Mouse (Mus musculus): ENCODE data around the gene Aoc1. TPM values are rescaled to one million over a fixed set of nuclear protein-coding genes. Genes with fewer than 3 reads are reported as not detected.

Aoc1 gene
- polyA plus RNA-seq, 1 experiment: 0.84 TPM

DNA sequence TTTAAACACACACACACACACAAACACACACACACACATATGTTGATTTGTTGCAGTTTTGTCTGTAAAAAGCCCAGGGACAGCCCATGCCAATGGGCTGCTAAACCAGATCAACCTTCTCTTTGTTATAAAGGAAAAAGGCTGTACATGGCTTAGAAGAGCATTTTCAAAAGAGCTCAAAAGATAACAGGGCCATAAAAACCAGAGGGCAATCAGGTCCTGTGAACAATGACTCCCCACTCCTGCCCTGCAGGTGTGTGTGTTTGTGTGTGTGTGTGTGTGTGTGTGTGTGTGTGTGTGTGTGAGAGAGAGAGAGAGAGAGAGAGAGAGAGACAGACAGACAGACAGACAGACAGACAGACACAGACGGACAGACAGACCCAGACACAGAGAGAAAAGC lies 36.5 kb downstream of the Aoc1 start:
- Histone ChIP-seq H3K4me1 (ENCODE audit: control insufficient read depth, insufficient read depth, low read length) (no peaks in the 10 kb centered on the region; the same call in 1 of the 2 replicates), H3K4me3 (ENCODE audit: control insufficient read depth, low read depth, low read length) (no peak overlapping the region), H3K27ac (ENCODE audit: control insufficient read depth, insufficient read depth, low read depth, low read length) (no peak overlapping the region), H3K36me3 (ENCODE audit: control insufficient read depth, insufficient read depth, low read length) (no peaks in the 10 kb centered on the region), H3K27me3 (ENCODE audit: control insufficient read depth, insufficient read depth, low read length) (no peaks in the 10 kb centered on the region)
- TF ChIP-seq CTCF (IDR thresholded peaks at IDR 0.05; ENCODE audit: control insufficient read depth, insufficient read depth, insufficient replicate concordance, low read depth, low read length) (no peak), POLR2A (IDR thresholded peaks at IDR 0.05; ENCODE audit: control insufficient read depth, low read depth, low read length) (no peak)

DNA sequence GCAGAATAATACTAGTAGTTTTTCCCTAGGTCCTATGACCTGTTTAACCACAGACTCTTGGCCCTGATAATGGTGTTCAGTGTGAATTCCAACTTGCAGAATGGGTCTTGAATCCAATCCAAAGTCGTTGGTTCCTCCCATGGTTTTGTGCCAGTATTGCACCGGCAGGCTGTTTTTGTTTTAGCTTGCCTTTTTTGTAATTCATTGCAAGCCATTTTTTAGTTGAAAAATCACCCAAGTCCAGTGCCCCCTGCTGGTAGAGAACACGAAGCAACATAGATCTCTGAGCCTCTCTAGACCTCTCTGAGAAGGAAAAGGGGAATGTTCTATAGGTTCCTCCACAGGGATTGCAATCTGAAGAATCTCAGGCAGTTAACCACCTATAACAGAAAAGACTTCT lies 39.3 kb downstream of the Aoc1 start:
- no peaks in the 10 kb centered on the region for H3K27me3 ChIP-seq (ENCODE audit: control insufficient read depth, insufficient read depth, low read length)
- H3K36me3 ChIP-seq (ENCODE audit: control insufficient read depth, insufficient read depth, low read length): no peaks in the 10 kb centered on the region
- H3K4me3 ChIP-seq (ENCODE audit: control insufficient read depth, low read depth, low read length): no peak overlapping the region
- TF ChIP-seq CTCF (IDR thresholded peaks at IDR 0.05; ENCODE audit: control insufficient read depth, insufficient read depth, insufficient replicate concordance, low read depth, low read length): no peak
- no peak for TF ChIP-seq POLR2A (IDR thresholded peaks at IDR 0.05; ENCODE audit: control insufficient read depth, low read depth, low read length)
- no peaks in the 10 kb centered on the region for H3K4me1 ChIP-seq (ENCODE audit: control insufficient read depth, insufficient read depth, low read length)
- no peak overlapping the region for H3K27ac ChIP-seq (ENCODE audit: control insufficient read depth, insufficient read depth, low read depth, low read length)

DNA sequence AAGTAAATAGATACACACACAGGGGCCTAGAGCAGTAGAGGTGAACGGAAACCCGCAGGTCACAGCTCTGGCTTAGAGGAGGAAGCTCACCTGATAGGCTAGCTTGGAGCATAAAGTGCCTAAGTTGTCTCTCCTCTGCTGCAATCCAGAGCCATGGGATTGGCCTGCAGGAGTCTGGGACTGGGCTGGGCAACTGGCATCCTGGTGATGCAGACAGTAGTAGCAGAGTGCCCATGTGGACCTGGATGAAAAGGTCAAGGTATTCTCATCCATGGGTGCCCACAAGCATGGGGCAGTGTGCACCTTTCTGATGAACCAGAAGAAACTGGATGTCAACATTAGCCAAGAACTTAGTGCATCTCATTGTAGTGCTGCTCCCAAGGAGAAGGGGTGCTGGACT lies 40.9 kb downstream of the Aoc1 start:
- H3K4me1 ChIP-seq (ENCODE audit: control insufficient read depth, insufficient read depth, low read length): no peaks in the 10 kb centered on the region
- TF ChIP-seq CTCF (IDR thresholded peaks at IDR 0.05; ENCODE audit: control insufficient read depth, insufficient read depth, insufficient replicate concordance, low read depth, low read length): no peak
- TF ChIP-seq POLR2A (IDR thresholded peaks at IDR 0.05; ENCODE audit: control insufficient read depth, low read depth, low read length): no peak
- H3K27ac ChIP-seq (ENCODE audit: control insufficient read depth, insufficient read depth, low read depth, low read length): no peak overlapping the region
- no peaks in the 10 kb centered on the region for H3K36me3 ChIP-seq (ENCODE audit: control insufficient read depth, insufficient read depth, low read length)
- H3K27me3 ChIP-seq (ENCODE audit: control insufficient read depth, insufficient read depth, low read length): no peaks in the 10 kb centered on the region
- no peak overlapping the region for H3K4me3 ChIP-seq (ENCODE audit: control insufficient read depth, low read depth, low read length)

DNA sequence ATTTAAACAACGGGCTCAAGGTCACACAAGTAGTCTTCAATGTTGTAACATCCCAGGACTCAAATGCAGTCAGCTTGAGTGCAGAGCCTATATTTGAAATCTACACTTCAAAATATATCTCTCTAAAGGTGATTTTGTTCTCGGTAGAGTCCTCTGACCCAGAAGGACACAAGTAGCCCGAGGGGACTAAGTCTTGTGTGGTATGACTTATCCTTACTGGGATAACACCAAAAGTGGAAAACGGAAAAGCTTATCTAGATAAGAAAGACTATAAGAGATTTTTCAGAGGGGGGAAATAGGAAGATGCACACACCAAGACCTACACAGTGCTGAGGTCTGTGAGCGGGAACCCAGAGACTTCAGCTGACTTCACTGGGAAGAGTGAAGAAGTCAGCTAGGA lies 56.9 kb downstream of the Aoc1 start, which contains the start of gene 1600015I10Rik:
TSS of gene 1600015I10Rik (plus strand) at position 301 of the 400 bp plus-strand sequence.
- Histone ChIP-seq H3K4me3 (ENCODE audit: control insufficient read depth, low read depth, low read length) (no peak within 1 kb of the TSS), H3K36me3 (ENCODE audit: control insufficient read depth, insufficient read depth, low read length) (no peaks in the 10 kb centered on the region), H3K4me1 (ENCODE audit: control insufficient read depth, insufficient read depth, low read length) (no peaks in the 10 kb centered on the region), H3K27ac (ENCODE audit: control insufficient read depth, insufficient read depth, low read depth, low read length) (no peak within 1 kb of the TSS), H3K27me3 (ENCODE audit: control insufficient read depth, insufficient read depth, low read length) (no peaks in the 10 kb centered on the region)
- TF ChIP-seq POLR2A (IDR thresholded peaks at IDR 0.05; ENCODE audit: control insufficient read depth, low read depth, low read length) (no peak), CTCF (IDR thresholded peaks at IDR 0.05; ENCODE audit: control insufficient read depth, insufficient read depth, insufficient replicate concordance, low read depth, low read length) (no peak)

DNA sequence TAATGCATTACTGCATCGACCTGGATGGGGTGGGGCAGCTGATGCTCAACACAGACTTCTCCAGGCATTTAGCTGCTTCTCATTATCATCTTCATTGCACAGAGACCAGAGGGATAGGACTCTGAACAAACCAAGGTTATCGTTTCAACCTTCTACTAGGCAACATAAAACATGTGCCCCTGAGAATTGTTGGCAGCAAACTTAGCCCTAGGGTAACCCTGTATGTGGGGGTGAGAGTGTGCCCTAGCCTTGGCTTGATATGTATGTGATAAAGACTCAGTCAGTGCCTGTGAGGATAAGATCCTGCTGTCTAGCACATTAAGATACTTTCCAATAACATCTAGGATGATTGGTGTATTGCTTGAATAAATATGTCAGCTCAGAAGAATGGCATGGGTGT lies 76.9 kb downstream of the Aoc1 start:
- Histone ChIP-seq H3K4me3 (ENCODE audit: control insufficient read depth, low read depth, low read length) (no peak overlapping the region), H3K4me1 (ENCODE audit: control insufficient read depth, insufficient read depth, low read length) (no peaks in the 10 kb centered on the region), H3K27ac (ENCODE audit: control insufficient read depth, insufficient read depth, low read depth, low read length) (no peak overlapping the region), H3K36me3 (ENCODE audit: control insufficient read depth, insufficient read depth, low read length) (no peaks in the 10 kb centered on the region), H3K27me3 (ENCODE audit: control insufficient read depth, insufficient read depth, low read length) (no peaks in the 10 kb centered on the region)
- TF ChIP-seq POLR2A (IDR thresholded peaks at IDR 0.05; ENCODE audit: control insufficient read depth, low read depth, low read length): no peak

DNA sequence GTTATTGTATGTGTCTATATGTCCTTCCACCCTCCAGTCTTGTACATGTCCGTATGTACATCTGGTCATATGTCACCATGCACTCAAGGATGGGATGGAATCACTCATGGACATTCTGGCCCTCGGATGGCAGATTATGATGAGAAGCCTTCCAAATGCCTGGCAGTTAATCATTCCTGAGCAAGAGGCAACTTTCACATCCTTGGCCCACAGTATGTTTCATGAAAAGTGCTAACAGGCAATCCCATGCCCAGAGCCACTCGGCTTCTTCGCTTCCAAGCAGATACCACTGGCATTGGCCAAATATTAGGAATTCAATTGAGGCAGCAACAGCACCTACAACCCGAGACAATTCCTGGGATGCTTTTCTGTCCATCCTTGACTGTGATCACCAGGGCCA lies 78.0 kb downstream of the Aoc1 start:
- H3K4me1 ChIP-seq (ENCODE audit: control insufficient read depth, insufficient read depth, low read length): no peaks in the 10 kb centered on the region
- no peak overlapping the region for H3K4me3 ChIP-seq (ENCODE audit: control insufficient read depth, low read depth, low read length)
- H3K36me3 ChIP-seq (ENCODE audit: control insufficient read depth, insufficient read depth, low read length): no peaks in the 10 kb centered on the region
- H3K27ac ChIP-seq (ENCODE audit: control insufficient read depth, insufficient read depth, low read depth, low read length): no peak overlapping the region
- TF ChIP-seq POLR2A (IDR thresholded peaks at IDR 0.05; ENCODE audit: control insufficient read depth, low read depth, low read length) (no peak), CTCF (IDR thresholded peaks at IDR 0.05; ENCODE audit: control insufficient read depth, insufficient read depth, insufficient replicate concordance, low read depth, low read length) (no peak)
- no peaks in the 10 kb centered on the region for H3K27me3 ChIP-seq (ENCODE audit: control insufficient read depth, insufficient read depth, low read length)

DNA sequence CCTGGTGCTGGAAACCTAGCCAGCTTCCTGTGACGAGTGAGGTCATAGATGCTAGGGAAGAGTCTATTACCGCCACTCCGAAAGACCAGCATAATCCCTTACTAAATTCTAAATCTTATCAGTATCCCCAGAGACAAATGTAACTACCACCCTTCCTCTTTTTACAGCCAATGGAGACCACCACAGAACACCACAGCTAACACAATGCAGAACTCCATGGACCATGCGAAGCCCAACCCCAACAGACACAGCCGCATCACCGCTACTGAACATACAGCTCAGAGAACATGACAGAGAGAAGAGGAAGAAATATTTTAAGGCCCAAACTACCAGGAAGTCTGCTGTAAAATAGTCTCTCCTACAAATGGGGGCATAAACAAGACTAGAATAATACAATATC lies 78.9 kb downstream of the Aoc1 start:
- Histone ChIP-seq H3K27me3 (ENCODE audit: control insufficient read depth, insufficient read depth, low read length) (no peaks in the 10 kb centered on the region), H3K4me1 (ENCODE audit: control insufficient read depth, insufficient read depth, low read length) (no peaks in the 10 kb centered on the region), H3K27ac (ENCODE audit: control insufficient read depth, insufficient read depth, low read depth, low read length) (no peak overlapping the region), H3K36me3 (ENCODE audit: control insufficient read depth, insufficient read depth, low read length) (no peaks in the 10 kb centered on the region), H3K4me3 (ENCODE audit: control insufficient read depth, low read depth, low read length) (no peak overlapping the region)
- TF ChIP-seq POLR2A (IDR thresholded peaks at IDR 0.05; ENCODE audit: control insufficient read depth, low read depth, low read length): no peak
- no peak for TF ChIP-seq CTCF (IDR thresholded peaks at IDR 0.05; ENCODE audit: control insufficient read depth, insufficient read depth, insufficient replicate concordance, low read depth, low read length)

DNA sequence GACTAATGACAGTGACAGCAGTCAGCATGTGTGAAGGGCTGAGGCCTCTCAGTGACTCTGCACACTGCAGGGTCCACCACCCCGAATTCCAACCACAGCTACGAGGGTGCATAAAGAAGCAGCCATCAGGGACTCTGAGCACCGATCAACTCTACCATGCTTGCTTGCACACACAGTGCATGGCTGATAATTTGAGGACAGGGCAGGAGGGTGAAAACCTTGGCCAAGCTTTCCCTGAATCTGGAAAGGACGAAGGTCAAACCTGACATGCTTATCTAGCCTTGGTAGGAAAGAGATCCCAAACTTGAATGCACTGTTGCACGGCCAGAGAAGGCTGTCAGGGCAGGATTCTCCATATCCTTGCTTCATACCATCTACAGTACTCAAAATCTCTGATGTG lies 80.5 kb downstream of the Aoc1 start:
- Histone ChIP-seq H3K4me1 (ENCODE audit: control insufficient read depth, insufficient read depth, low read length) (no peaks in the 10 kb centered on the region), H3K4me3 (ENCODE audit: control insufficient read depth, low read depth, low read length) (no peak overlapping the region), H3K27me3 (ENCODE audit: control insufficient read depth, insufficient read depth, low read length) (no peaks in the 10 kb centered on the region), H3K36me3 (ENCODE audit: control insufficient read depth, insufficient read depth, low read length) (no peaks in the 10 kb centered on the region), H3K27ac (ENCODE audit: control insufficient read depth, insufficient read depth, low read depth, low read length) (no peak overlapping the region; the same call in 1 of the 2 replicates)
- TF ChIP-seq POLR2A (IDR thresholded peaks at IDR 0.05; ENCODE audit: control insufficient read depth, low read depth, low read length) (no peak), CTCF (IDR thresholded peaks at IDR 0.05; ENCODE audit: control insufficient read depth, insufficient read depth, insufficient replicate concordance, low read depth, low read length) (no peak)

All from testis, adult 2 months (tissue).